Mouse (Mus musculus) liver, adult 2 months (tissue): ENCODE measurements around the gene Hs1bp3. TPM values are rescaled to one million over a fixed set of nuclear protein-coding genes. Genes with fewer than 3 reads are reported as not detected.
A peak's percentile ranks its signal among the peaks of the same experiment; 100 is the strongest.

Experiments used
- DNase-seq: peaks from one replicate; pipeline ENCODE4 v3.0.0-alpha.2; 2011; ENCODE audit warnings: low read depth, low spot score; ENCODE audit errors: extremely low read depth
- H3K27ac ChIP-seq: fragments of 200-500 bp; replicated peaks from 2 replicates; pipeline ENCODE4 v1.5.1; 2012; ENCODE audit warnings: low read depth, mild to moderate bottlenecking, control low read depth, inconsistent platforms, low read length; ENCODE audit not compliant: insufficient read depth
- H3K27me3 ChIP-seq: fragments of 200-500 bp; 2 replicates; pipeline ENCODE4 v1.6.1; 2012; ENCODE audit warnings: mild to moderate bottlenecking, moderate library complexity, low read length, inconsistent platforms; ENCODE audit not compliant: control insufficient read depth, insufficient read depth
- H3K36me3 ChIP-seq: fragments of 200-500 bp; 2 replicates; pipeline ENCODE4 v1.6.1; 2012; ENCODE audit warnings: low read length, inconsistent platforms; ENCODE audit not compliant: control insufficient read depth, insufficient read depth
- H3K4me1 ChIP-seq: fragments of 200-500 bp; 2 replicates; pipeline ENCODE4 v1.6.1; 2011; ENCODE audit warnings: low read length; ENCODE audit not compliant: control insufficient read depth, insufficient read depth
- H3K4me3 ChIP-seq: fragments of 200-500 bp; 2 replicates; pipeline ENCODE4 v1.5.1; 2011; ENCODE audit warnings: low read depth, mild to moderate bottlenecking, control low read depth, low read length, moderate library complexity; ENCODE audit not compliant: insufficient read depth
- H3K79me2 ChIP-seq: fragments of 200-500 bp; 2 replicates; pipeline ENCODE4 v1.6.1; 2012; ENCODE audit warnings: inconsistent platforms, mild to moderate bottlenecking, low read length, moderate library complexity; ENCODE audit not compliant: control insufficient read depth, insufficient read depth
- H3K9ac ChIP-seq: fragments of 200-500 bp; 2 replicates; pipeline ENCODE4 v1.6.1; 2012; ENCODE audit warnings: low read depth, mild to moderate bottlenecking, control low read depth, inconsistent platforms, low read length
- CTCF ChIP-seq: fragments of 200-500 bp; IDR thresholded peaks from 2 replicates; pipeline ENCODE4 v1.5.1; 2011; ENCODE audit warnings: low read depth, low read length, control low read depth
- POLR2A ChIP-seq: fragments of 200-500 bp; IDR thresholded peaks from 2 replicates; pipeline ENCODE4 v1.6.1; 2011; ENCODE audit warnings: low read length, control low read depth; ENCODE audit not compliant: insufficient read depth; ENCODE audit errors: extremely low read depth
- WGBS: fragments of 180-500 bp; shearing (Covaris S2); methylation state at CpG from one replicate; pipeline ENCODE4 v1.1.7; 2018; 5-methylcytosine and 5-hydroxymethylcytosine counted together
- polyA plus RNA-seq: library from polyadenylated mRNA; depleted of rRNA; stranded (reverse); fragments of >200 nt; gene quantifications from 2 replicates; pipeline ENCODE4 v1.2.3, GENCODE M21; 2012
- total RNA-seq: library from RNA; depleted of rRNA; stranded (reverse); fragments of >200 nt; gene quantifications from 2 replicates; pipeline ENCODE4 v1.2.3, GENCODE M21; 2014

Hs1bp3 gene
- total and polyA plus RNA-seq, 2 experiments = 3.0 to 16.6 TPM

- Histone ChIP-seq H3K9ac (no peak overlapping the region), H3K4me3 (no peak overlapping the region), H3K27ac (no peak overlapping the region), H3K36me3 (no peaks in the 10 kb centered on the region), H3K79me2 (no peaks in the 10 kb centered on the region), H3K27me3 (no peaks in the 10 kb centered on the region), H3K4me1 (peaks cover under 1% of the 10 kb centered on the region)
- no peak for DNase-seq
- TF ChIP-seq CTCF (no peak), POLR2A (no peak)
- 87% methylated on average over 13 of the region's 13 CpGs for WGBS
Observed at GRCm38 (mm10) chr12:8339591-8340319, 26.5 kb downstream of the Hs1bp3 start.

GRCm38 (mm10) chr12:8341008-8341407 is 27.8 kb downstream of the Hs1bp3 start:
- no peak for TF ChIP-seq POLR2A
- TF ChIP-seq CTCF = no peak
- Histone ChIP-seq H3K4me1 (peaks cover 5% of the 10 kb centered on the region), H3K4me3 (no peak overlapping the region), H3K79me2 (no peaks in the 10 kb centered on the region), H3K9ac (no peak overlapping the region), H3K27me3 (no peaks in the 10 kb centered on the region), H3K36me3 (no peaks in the 10 kb centered on the region), H3K27ac (no peak overlapping the region)
- 62% methylated on average over 6 of the region's 6 CpGs for WGBS
- no peak for DNase-seq

GRCm38 (mm10) chr12:8343381-8343780 is 30.1 kb downstream of the Hs1bp3 start:
- Histone ChIP-seq H3K9ac (no peak overlapping the region), H3K27me3 (no peaks in the 10 kb centered on the region), H3K4me3 (no peak overlapping the region), H3K4me1 (peaks cover 11% of the 10 kb centered on the region; the same call in 1 of the 2 replicates), H3K27ac (no peak overlapping the region), H3K79me2 (no peaks in the 10 kb centered on the region), H3K36me3 (no peaks in the 10 kb centered on the region)
- WGBS = 99% methylated on average over 3 of the region's 3 CpGs
- TF ChIP-seq POLR2A (no peak), CTCF (no peak)
- DNase-seq = no peak

GRCm38 (mm10) chr12:8344897-8345296 is 31.7 kb downstream of the Hs1bp3 start:
- peaks cover 14% of the 10 kb centered on the region; the same call in 1 of the 2 replicates for H3K4me1 ChIP-seq

GRCm38 (mm10) chr12:8345539-8345938 is 32.3 kb downstream of the Hs1bp3 start:
- H3K27me3 ChIP-seq = no peaks in the 10 kb centered on the region
- peak overlapping the region; percentile 32 for H3K27ac ChIP-seq
- no peaks in the 10 kb centered on the region for H3K79me2 ChIP-seq
- TF ChIP-seq POLR2A (no peak), CTCF (no peak)
- H3K9ac ChIP-seq = no peak overlapping the region
- peaks cover 14% of the 10 kb centered on the region; the same call in 1 of the 2 replicates for H3K4me1 ChIP-seq
- DNase-seq = no peak
- H3K36me3 ChIP-seq = no peaks in the 10 kb centered on the region
- no peak overlapping the region for H3K4me3 ChIP-seq
- 96% methylated on average over 5 of the region's 5 CpGs for WGBS

More at GRCm38 (mm10) chr12:8344897-8345296, 31.7 kb downstream of the Hs1bp3 start:
- H3K79me2 ChIP-seq = no peaks in the 10 kb centered on the region
- H3K27me3 ChIP-seq = no peaks in the 10 kb centered on the region
- WGBS = 69% methylated on average over 9 of the region's 9 CpGs
- H3K27ac ChIP-seq = peak overlapping the region; percentile 46
- TF ChIP-seq POLR2A (no peak), CTCF (no peak)
- H3K4me3 ChIP-seq = no peak overlapping the region
- no peaks in the 10 kb centered on the region for H3K36me3 ChIP-seq
- no peak for DNase-seq
- H3K9ac ChIP-seq = no peak overlapping the region
